Mouse (Mus musculus): ENCODE results near the gene Slc30a1. TPM values are rescaled to one million over a fixed set of nuclear protein-coding genes. Genes with fewer than 3 reads are reported as not detected.

The Slc30a1 gene
- polyA plus RNA-seq, 1 experiment from 2014 or later = 2.0 TPM

GRCm38 (mm10) chr1:191910646-191911045, 4.1 kb downstream of the Slc30a1 start:
- no peak overlapping the region for H3K4me3 ChIP-seq (ENCODE audit: low read length)
- no peak overlapping the region for H3K27ac ChIP-seq (ENCODE audit: low read depth, low read length)
- no peaks in the 10 kb centered on the region for H3K27me3 ChIP-seq (ENCODE audit: control insufficient read depth, insufficient read depth, low read length)
- H3K9ac ChIP-seq (ENCODE audit: low read depth, low read length) = no peak overlapping the region
- peaks cover 9% of the 10 kb centered on the region for H3K36me3 ChIP-seq (ENCODE audit: control insufficient read depth, insufficient read depth, low read length)
- 0 out of 2 replicates have a peak overlapping the region, but pooled peaks have one; percentile 6 for H3K4me2 ChIP-seq (replicated peaks; ENCODE audit: low read depth, low read length)
- no peaks in the 10 kb centered on the region for H3K9me3 ChIP-seq (ENCODE audit: control insufficient read depth, low read length)
- H3K4me1 ChIP-seq (ENCODE audit: control insufficient read depth, insufficient read depth, low read length) = peaks cover 13% of the 10 kb centered on the region
- whole genome bisulfite sequencing = 75% methylated on average over 3 of the region's 3 CpGs
- no peak for ATAC-seq (ENCODE audit: low FRiP score, low TSS enrichment)

- no peak overlapping the region for H3K4me2 ChIP-seq (replicated peaks; ENCODE audit: low read depth, low read length)
- H3K36me3 ChIP-seq (ENCODE audit: control insufficient read depth, insufficient read depth, low read length) = peaks cover 9% of the 10 kb centered on the region
- peaks cover 10% of the 10 kb centered on the region for H3K4me1 ChIP-seq (ENCODE audit: control insufficient read depth, insufficient read depth, low read length)
- H3K27ac ChIP-seq (ENCODE audit: low read depth, low read length) = no peak overlapping the region
- no peaks in the 10 kb centered on the region for H3K9me3 ChIP-seq (ENCODE audit: control insufficient read depth, low read length)
- no peak overlapping the region for H3K4me3 ChIP-seq (ENCODE audit: low read length)
- no peak for ATAC-seq (ENCODE audit: low FRiP score, low TSS enrichment)
- no peak overlapping the region for H3K9ac ChIP-seq (ENCODE audit: low read depth, low read length)
- WGBS = 78% methylated on average over 3 of the region's 3 CpGs
- H3K27me3 ChIP-seq (ENCODE audit: control insufficient read depth, insufficient read depth, low read length) = no peaks in the 10 kb centered on the region
Observed at GRCm38 (mm10) chr1:191911067-191911668, 4.6 kb downstream of the Slc30a1 start.

- H3K4me2 ChIP-seq (replicated peaks; ENCODE audit: low read depth, low read length) = no peak overlapping the region
- H3K36me3 ChIP-seq (ENCODE audit: control insufficient read depth, insufficient read depth, low read length) = no peaks in the 10 kb centered on the region; the same call in 1 of the 2 replicates
- no peak for ATAC-seq (ENCODE audit: low FRiP score, low TSS enrichment)
- no peaks in the 10 kb centered on the region for H3K4me1 ChIP-seq (ENCODE audit: control insufficient read depth, insufficient read depth, low read length)
- no peaks in the 10 kb centered on the region for H3K9me3 ChIP-seq (ENCODE audit: control insufficient read depth, low read length)
- no peak overlapping the region for H3K4me3 ChIP-seq (ENCODE audit: low read length)
- no peaks in the 10 kb centered on the region for H3K27me3 ChIP-seq (ENCODE audit: control insufficient read depth, insufficient read depth, low read length)
- no peak overlapping the region for H3K27ac ChIP-seq (ENCODE audit: low read depth, low read length)
- WGBS = 81% methylated on average over 6 of the region's 6 CpGs
- no peak overlapping the region for H3K9ac ChIP-seq (ENCODE audit: low read depth, low read length)
Observed at GRCm38 (mm10) chr1:191914647-191915046, 8.1 kb downstream of the Slc30a1 start.

- Histone ChIP-seq H3K9me3 (ENCODE audit: control insufficient read depth, low read length) (no peaks in the 10 kb centered on the region), H3K4me1 (ENCODE audit: control insufficient read depth, insufficient read depth, low read length) (no peaks in the 10 kb centered on the region), H3K36me3 (ENCODE audit: control insufficient read depth, insufficient read depth, low read length) (no peaks in the 10 kb centered on the region; the same call in 1 of the 2 replicates), H3K4me3 (ENCODE audit: low read length) (no peak overlapping the region), H3K4me2 (replicated peaks; ENCODE audit: low read depth, low read length) (no peak overlapping the region), H3K27ac (ENCODE audit: low read depth, low read length) (no peak overlapping the region), H3K9ac (ENCODE audit: low read depth, low read length) (no peak overlapping the region), H3K27me3 (ENCODE audit: control insufficient read depth, insufficient read depth, low read length) (no peaks in the 10 kb centered on the region)
- no peak for ATAC-seq (ENCODE audit: low FRiP score, low TSS enrichment)
- whole genome bisulfite sequencing = 73% methylated on average over 1 of the region's 1 CpGs
Observed at GRCm38 (mm10) chr1:191915586-191915985, 9.0 kb downstream of the Slc30a1 start.

GRCm38 (mm10) chr1:191916876-191917275, 10.3 kb downstream of the Slc30a1 start:
- Histone ChIP-seq H3K27me3 (ENCODE audit: control insufficient read depth, insufficient read depth, low read length) (no peaks in the 10 kb centered on the region), H3K4me3 (ENCODE audit: low read length) (no peak overlapping the region), H3K36me3 (ENCODE audit: control insufficient read depth, insufficient read depth, low read length) (no peaks in the 10 kb centered on the region; the same call in 1 of the 2 replicates), H3K9ac (ENCODE audit: low read depth, low read length) (no peak overlapping the region), H3K27ac (ENCODE audit: low read depth, low read length) (no peak overlapping the region), H3K4me1 (ENCODE audit: control insufficient read depth, insufficient read depth, low read length) (no peaks in the 10 kb centered on the region), H3K4me2 (replicated peaks; ENCODE audit: low read depth, low read length) (no peak overlapping the region), H3K9me3 (ENCODE audit: control insufficient read depth, low read length) (0 out of 2 replicates have a peak, but pooled peaks cover 4% of the 10 kb centered on the region)
- WGBS = 58% methylated on average over 5 of the region's 5 CpGs
- ATAC-seq (ENCODE audit: low FRiP score, low TSS enrichment) = no peak

GRCm38 (mm10) chr1:191919336-191919735, 12.8 kb downstream of the Slc30a1 start:
- Histone ChIP-seq H3K36me3 (ENCODE audit: control insufficient read depth, insufficient read depth, low read length) (no peaks in the 10 kb centered on the region), H3K4me2 (replicated peaks; ENCODE audit: low read depth, low read length) (no peak overlapping the region), H3K4me3 (ENCODE audit: low read length) (no peak overlapping the region), H3K9me3 (ENCODE audit: control insufficient read depth, low read length) (0 out of 2 replicates have a peak, but pooled peaks cover 4% of the 10 kb centered on the region), H3K27me3 (ENCODE audit: control insufficient read depth, insufficient read depth, low read length) (no peaks in the 10 kb centered on the region), H3K4me1 (ENCODE audit: control insufficient read depth, insufficient read depth, low read length) (no peaks in the 10 kb centered on the region), H3K27ac (ENCODE audit: low read depth, low read length) (no peak overlapping the region), H3K9ac (ENCODE audit: low read depth, low read length) (no peak overlapping the region)
- no peak for ATAC-seq (ENCODE audit: low FRiP score, low TSS enrichment)
- WGBS = 77% methylated on average over 2 of the region's 2 CpGs

- WGBS = 96% methylated on average over 3 of the region's 3 CpGs
- Histone ChIP-seq H3K36me3 (ENCODE audit: control insufficient read depth, insufficient read depth, low read length) (no peaks in the 10 kb centered on the region), H3K9ac (ENCODE audit: low read depth, low read length) (no peak overlapping the region), H3K4me3 (ENCODE audit: low read length) (no peak overlapping the region), H3K4me2 (replicated peaks; ENCODE audit: low read depth, low read length) (no peak overlapping the region), H3K27ac (ENCODE audit: low read depth, low read length) (no peak overlapping the region), H3K9me3 (ENCODE audit: control insufficient read depth, low read length) (0 out of 2 replicates have a peak, but pooled peaks cover 4% of the 10 kb centered on the region), H3K4me1 (ENCODE audit: control insufficient read depth, insufficient read depth, low read length) (no peaks in the 10 kb centered on the region), H3K27me3 (ENCODE audit: control insufficient read depth, insufficient read depth, low read length) (no peaks in the 10 kb centered on the region)
- no peak for ATAC-seq (ENCODE audit: low FRiP score, low TSS enrichment)
Observed at GRCm38 (mm10) chr1:191921701-191922100, 15.1 kb downstream of the Slc30a1 start.

GRCm38 (mm10) chr1:191925496-191925895, 18.9 kb downstream of the Slc30a1 start:
- 55% methylated on average over 4 of the region's 4 CpGs for WGBS
- no peak overlapping the region for H3K4me2 ChIP-seq (replicated peaks; ENCODE audit: low read depth, low read length)
- H3K9ac ChIP-seq (ENCODE audit: low read depth, low read length) = no peak overlapping the region; the same call in 1 of the 2 replicates
- peaks cover 12% of the 10 kb centered on the region for H3K4me1 ChIP-seq (ENCODE audit: control insufficient read depth, insufficient read depth, low read length)
- H3K36me3 ChIP-seq (ENCODE audit: control insufficient read depth, insufficient read depth, low read length) = no peaks in the 10 kb centered on the region
- ATAC-seq (ENCODE audit: low FRiP score, low TSS enrichment) = no peak
- no peak overlapping the region for H3K27ac ChIP-seq (ENCODE audit: low read depth, low read length)
- no peaks in the 10 kb centered on the region for H3K27me3 ChIP-seq (ENCODE audit: control insufficient read depth, insufficient read depth, low read length)
- H3K4me3 ChIP-seq (ENCODE audit: low read length) = no peak overlapping the region
- H3K9me3 ChIP-seq (ENCODE audit: control insufficient read depth, low read length) = 0 out of 2 replicates have a peak, but pooled peaks cover 4% of the 10 kb centered on the region

- H3K4me3 ChIP-seq (ENCODE audit: low read length) = no peak overlapping the region
- H3K9me3 ChIP-seq (ENCODE audit: control insufficient read depth, low read length) = no peaks in the 10 kb centered on the region
- H3K4me1 ChIP-seq (ENCODE audit: control insufficient read depth, insufficient read depth, low read length) = peaks cover 12% of the 10 kb centered on the region
- H3K9ac ChIP-seq (ENCODE audit: low read depth, low read length) = no peak overlapping the region
- no peaks in the 10 kb centered on the region for H3K36me3 ChIP-seq (ENCODE audit: control insufficient read depth, insufficient read depth, low read length)
- 79% methylated on average over 3 of the region's 3 CpGs for WGBS
- no peak for ATAC-seq (ENCODE audit: low FRiP score, low TSS enrichment)
- H3K27me3 ChIP-seq (ENCODE audit: control insufficient read depth, insufficient read depth, low read length) = no peaks in the 10 kb centered on the region
- no peak overlapping the region for H3K4me2 ChIP-seq (replicated peaks; ENCODE audit: low read depth, low read length)
- H3K27ac ChIP-seq (ENCODE audit: low read depth, low read length) = no peak overlapping the region
Observed at GRCm38 (mm10) chr1:191926681-191927080, 20.1 kb downstream of the Slc30a1 start.

Measured in kidney, embryonic 14.5 days (tissue).